Mouse (Mus musculus): ENCODE measurements around the gene C1ra. TPM values are rescaled to one million over a fixed set of nuclear protein-coding genes. Genes with fewer than 3 reads are reported as not detected.
"Not testable (repeated sequence)": the region's sequence is repeated elsewhere in the genome, so short reads cannot be mapped to it uniquely, and the experiment has no call there.

Gene C1ra
- total RNA-seq, 2 experiments from 2014 or later = 6.9 to 8.8 TPM

- intact Hi-C loops (cut with DNase I) = loop anchor here (5.0 kb wide), 1 partner anchor 96 kb away; no protein-coding TSS in a partner anchor
- not testable (repeated sequence) for DNase-seq
Measured at GRCm38 (mm10) chr6:124536125-124536829, 24.1 kb downstream of the C1ra start.

- intact Hi-C loops (cut with DNase I) = loop anchor here (5.0 to 10.0 kb wide), 2 partner anchors 59 to 276 kb away; no protein-coding TSS in a partner anchor
- DNase-seq = not testable (repeated sequence)
Measured at GRCm38 (mm10) chr6:124541176-124541575, 29.0 kb downstream of the C1ra start.

DNA sequence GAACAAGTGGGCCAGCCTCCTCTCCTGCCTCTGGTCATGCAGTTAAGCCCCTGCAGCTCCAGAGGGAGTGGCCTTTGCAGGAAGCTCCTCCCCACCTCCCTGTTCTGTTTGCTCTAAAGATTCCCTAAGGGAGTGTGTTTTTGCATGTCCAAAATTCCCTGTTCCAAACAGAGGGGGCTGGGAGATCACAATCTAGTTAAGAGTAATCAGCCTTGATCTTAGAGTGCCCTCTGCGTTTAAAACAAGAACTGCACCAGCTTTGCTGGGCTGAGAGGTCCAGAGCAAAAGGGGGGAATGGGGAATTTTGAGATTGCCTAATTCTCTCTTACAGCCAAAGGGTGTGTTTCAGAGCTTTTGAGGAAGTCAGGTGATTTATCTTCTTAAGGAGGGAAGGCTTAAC lies 30.1 kb downstream of the C1ra start, which contains the start of gene C1s1:
TSS of gene C1s1 (minus strand) at position 76 of the 400 bp plus-strand sequence.
- intact Hi-C loops (cut with DNase I) = loop anchor here (5.0 to 10.0 kb wide), 2 partner anchors 60 to 277 kb away; no protein-coding TSS in a partner anchor
- peak; percentile 32 to 53 for DNase-seq

DNA sequence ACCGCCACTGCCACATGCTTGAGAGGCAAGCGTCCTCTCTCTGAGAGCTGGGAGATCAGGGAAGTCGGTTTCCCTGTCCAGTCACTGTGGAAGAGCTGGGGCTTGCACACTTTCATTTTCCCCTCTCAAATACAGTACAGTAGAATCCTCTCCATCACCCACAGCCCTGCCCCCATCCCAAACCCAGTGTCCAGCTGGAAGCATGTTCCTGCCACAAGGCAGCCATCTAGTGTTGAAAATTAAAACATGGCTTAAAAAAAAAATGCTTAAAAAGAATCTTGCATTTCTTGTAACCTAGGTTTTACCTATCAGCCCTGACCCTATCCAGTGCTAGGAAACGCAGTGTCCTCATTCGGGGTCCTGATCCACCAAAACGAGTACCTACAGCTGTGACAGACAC lies 32.3 kb downstream of the C1ra start:
- peak; percentile 35 to 44 for DNase-seq
- intact Hi-C loops (cut with DNase I) = loop anchor here (5.0 to 10.0 kb wide), 2 partner anchors 62 to 280 kb away; no protein-coding TSS in a partner anchor

- DNase-seq = no peak
- intact Hi-C loops (cut with DNase I) = loop anchor here (10.0 kb wide), 1 partner anchor 281 kb away; no protein-coding TSS in a partner anchor
Measured at GRCm38 (mm10) chr6:124545425-124545824, 33.2 kb downstream of the C1ra start.

- intact Hi-C loops (cut with DNase I) = loop anchor here (10.0 kb wide), 1 partner anchor 283 kb away; no protein-coding TSS in a partner anchor
- not testable (repeated sequence) for DNase-seq
Measured at GRCm38 (mm10) chr6:124547979-124548378, 35.8 kb downstream of the C1ra start.

DNA sequence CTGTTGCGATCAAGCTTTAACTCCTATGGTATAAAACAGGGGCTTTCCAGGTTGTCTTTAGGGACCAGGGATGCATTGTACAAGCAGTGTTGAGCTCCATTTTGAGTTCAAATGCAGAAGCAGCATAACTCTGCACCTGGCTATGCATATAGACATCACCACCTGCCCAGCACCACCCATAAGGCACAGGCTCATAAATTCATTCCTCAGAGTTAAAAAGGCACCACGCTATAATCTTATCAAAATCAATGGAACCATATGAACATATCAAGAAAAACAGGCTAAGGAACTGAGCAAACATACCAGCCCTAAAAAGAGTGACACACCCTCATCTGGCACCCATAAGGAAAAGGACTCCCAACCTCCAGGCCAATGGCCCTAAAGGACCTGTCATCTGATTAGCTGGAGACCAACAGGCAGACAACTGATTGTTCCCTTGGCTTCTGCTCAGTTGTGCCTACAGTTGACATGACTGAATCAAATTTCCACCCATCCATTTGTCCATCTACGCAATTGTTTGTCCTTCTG lies 36.9 kb downstream of the C1ra start:
- DNase-seq = no peak
- intact Hi-C loops (cut with DNase I) = loop anchor here (10.0 kb wide), 1 partner anchor 284 kb away; no protein-coding TSS in a partner anchor

GRCm38 (mm10) chr6:124552766-124553165 lies 40.6 kb downstream of the C1ra start:
- DNase-seq = no peak
- intact Hi-C loops (cut with DNase I) = no loop called here

DNA sequence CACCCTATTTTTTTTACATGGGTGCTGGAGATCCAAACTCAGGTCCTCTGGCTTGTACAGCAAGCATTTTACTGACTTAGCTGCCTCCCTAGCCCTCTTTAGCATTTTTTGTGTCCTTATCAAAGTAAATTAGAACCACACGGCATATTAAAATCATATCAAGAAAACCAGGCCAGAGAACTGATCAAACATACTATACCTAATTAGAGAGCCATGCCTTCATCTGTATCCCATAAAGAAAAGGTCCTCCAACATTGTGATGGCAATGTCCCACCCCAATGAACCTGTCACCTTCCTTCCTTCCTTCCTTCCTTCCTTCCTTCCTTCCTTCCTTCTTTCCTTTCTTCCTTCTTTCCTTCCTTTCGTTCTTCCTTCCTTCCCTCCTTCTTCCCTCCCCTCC lies 43.8 kb downstream of the C1ra start:
- DNase-seq; intact Hi-C loops (cut with DNase I): not testable (repeated sequence)

GRCm38 (mm10) chr6:124561156-124561555 lies 49.0 kb downstream of the C1ra start:
- DNase-seq; intact Hi-C loops (cut with DNase I): not testable (repeated sequence)

GRCm38 (mm10) chr6:124561611-124562010 lies 49.4 kb downstream of the C1ra start:
- intact Hi-C loops (cut with DNase I); DNase-seq: not testable (repeated sequence)

DNA sequence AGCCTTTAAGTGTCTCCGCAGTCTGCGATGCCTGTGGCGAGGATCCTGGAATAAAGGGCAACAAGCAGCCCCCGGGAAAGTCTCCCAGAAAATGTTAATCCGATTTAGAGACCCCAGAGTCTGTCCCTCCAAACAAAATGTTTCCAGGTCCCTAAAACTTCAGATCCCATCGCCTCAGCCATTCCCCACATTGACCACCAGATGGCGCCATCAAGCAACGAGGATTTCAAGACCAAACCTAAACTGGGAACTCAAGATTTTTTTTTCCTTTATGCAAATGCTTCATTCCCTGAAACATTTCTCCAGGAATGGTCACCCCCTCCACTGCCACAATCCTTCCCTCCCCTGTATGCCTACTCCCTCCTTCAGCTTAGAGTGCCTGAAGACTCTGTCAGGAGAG lies 57.8 kb downstream of the C1ra start, which contains the start of gene C1rb:
TSS of gene C1rb (plus strand) at position 269 of the 400 bp plus-strand sequence.
- intact Hi-C loops (cut with DNase I) = loop anchor here (2.0 to 5.0 kb wide), 3 partner anchors 51 to 189 kb away; no protein-coding TSS in a partner anchor
- DNase-seq = peak; percentile 65 to 82

Other genes starting within 250 kb of the C1ra start
- 1 to 10 TPM; 4.7 to 9.7 TPM for gene Cd163, start 207.7 kb upstream of the C1ra start, total RNA-seq (2021)
- gene Pex5, start 97.3 kb upstream of the C1ra start, total RNA-seq (2021) = 10 to 100 TPM; 28.3 to 31.9 TPM
- gene Clstn3, start 47.6 kb upstream of the C1ra start, total RNA-seq (2021) = 10 to 100 TPM in 1 of 2 experiments, 1 to 10 TPM in 1; 2.0 to 11.3 TPM
- 1 to 10 TPM in 1 of 2 experiments, under 1 TPM in 1; 0.84 to 1.1 TPM for gene C1rl, start 19.3 kb upstream of the C1ra start, total RNA-seq (2021)
- 10 to 100 TPM; 20.1 to 23.3 TPM for gene C1s1, start 30.0 kb downstream of the C1ra start, total RNA-seq (2021)
- gene C1rb, start 57.9 kb downstream of the C1ra start, total RNA-seq (2021) = under 1 TPM; 0.74 to 0.79 TPM
- gene C1s2, start 123.7 kb downstream of the C1ra start, total RNA-seq (2021) = under 1 TPM; 0.26 to 0.45 TPM
- 10 to 100 TPM; 56.5 to 68.8 TPM for gene Lpcat3, start 150.6 kb downstream of the C1ra start, total RNA-seq (2021)
- gene Emg1, start 199.8 kb downstream of the C1ra start, total RNA-seq (2021) = 10 to 100 TPM; 64.2 to 66.4 TPM
- 100 to 1,000 TPM; 394 to 399 TPM for gene Phb2, start 199.9 kb downstream of the C1ra start, total RNA-seq (2021)
- gene Ptpn6, start 226.3 kb downstream of the C1ra start, total RNA-seq (2021) = 1 to 10 TPM; 5.0 to 6.0 TPM
- gene Grcc10, start 229.0 kb downstream of the C1ra start, total RNA-seq (2021) = 100 to 1,000 TPM; 322 to 335 TPM
- gene Gm45234, start 243.6 kb downstream of the C1ra start, total RNA-seq (2021) = under 1 TPM in 1 of 2 experiments, not detected in 1; 0.98 TPM
- gene Atn1, start 244.1 kb downstream of the C1ra start, total RNA-seq (2021) = 10 to 100 TPM; 59.4 to 59.7 TPM